Mouse (Mus musculus) neural tube, embryonic 11.5 days (tissue): ENCODE data around the gene Evi5. TPM values are rescaled to one million over a fixed set of nuclear protein-coding genes. Genes with fewer than 3 reads are reported as not detected.

Experiments used
- ATAC-seq: fragments of 200-750 bp; cut with Nextera tagmentation; 2 replicates; pipeline ENCODE4 v1.8.0; 2017; ENCODE audit warnings: moderate number of reproducible peaks, mild to moderate bottlenecking, moderate TSS enrichment, moderate library complexity; ENCODE audit not compliant: insufficient read depth, low FRiP score, low TSS enrichment
- DNase-seq: peaks from one replicate; pipeline ENCODE4 v3.0.0-alpha.2; 2015; ENCODE audit warnings: low spot score
- H3K27ac ChIP-seq: fragments of 300-500 bp; sonication (generic); 2 replicates; pipeline ENCODE4 v1.5.1; 2014; ENCODE audit warnings: low read depth, mild to moderate bottlenecking, low read length
- H3K27me3 ChIP-seq: fragments of 300-500 bp; sonication (generic); 2 replicates; pipeline ENCODE4 v1.6.1; 2014; ENCODE audit warnings: mild to moderate bottlenecking, low read length, mixed read lengths; ENCODE audit not compliant: control insufficient read depth, insufficient read depth
- H3K36me3 ChIP-seq: fragments of 300-500 bp; sonication (generic); 2 replicates; pipeline ENCODE4 v1.6.1; 2014; ENCODE audit warnings: mild to moderate bottlenecking, low read length, moderate library complexity, mixed read lengths; ENCODE audit not compliant: control insufficient read depth, insufficient read depth
- H3K4me1 ChIP-seq: fragments of 300-500 bp; sonication (generic); 2 replicates; pipeline ENCODE4 v1.6.1; 2014; ENCODE audit warnings: low read length, mixed read lengths; ENCODE audit not compliant: control insufficient read depth, insufficient read depth
- H3K4me2 ChIP-seq: fragments of 300-500 bp; sonication (generic); 2 replicates; pipeline ENCODE4 v1.6.1; 2014; ENCODE audit warnings: low read depth, mild to moderate bottlenecking, moderate library complexity
- H3K4me3 ChIP-seq: fragments of 300-500 bp; sonication (generic); 2 replicates; pipeline ENCODE4 v1.5.1; 2014; ENCODE audit warnings: low read depth, low read length
- H3K9ac ChIP-seq: fragments of 300-500 bp; sonication (generic); 2 replicates; pipeline ENCODE4 v1.6.1; 2014; ENCODE audit warnings: mild to moderate bottlenecking, low read length
- H3K9me3 ChIP-seq: fragments of 300-500 bp; sonication (generic); 2 replicates; pipeline ENCODE4 v1.6.1; 2016; ENCODE audit warnings: low read length; ENCODE audit not compliant: control insufficient read depth
- WGBS: fragments of 180-500 bp; shearing (Covaris S2); extraction: QIAGEN DNeasy Blood & Tissue Kit; methylation state at CpG from one replicate; pipeline ENCODE4 v1.1.7; 2014; 5-methylcytosine and 5-hydroxymethylcytosine counted together
- polyA plus RNA-seq: library from polyadenylated mRNA; unstranded; fragments of >200 nt; fragmentation: Nextera tagmentation; extraction: Ambion mirVana; gene quantifications from 2 replicates; pipeline ENCODE4 v1.2.1, GENCODE M21; 2014

Evi5 gene
- polyA plus RNA-seq, 1 experiment from 2014 or later = 45.8 TPM

DNA sequence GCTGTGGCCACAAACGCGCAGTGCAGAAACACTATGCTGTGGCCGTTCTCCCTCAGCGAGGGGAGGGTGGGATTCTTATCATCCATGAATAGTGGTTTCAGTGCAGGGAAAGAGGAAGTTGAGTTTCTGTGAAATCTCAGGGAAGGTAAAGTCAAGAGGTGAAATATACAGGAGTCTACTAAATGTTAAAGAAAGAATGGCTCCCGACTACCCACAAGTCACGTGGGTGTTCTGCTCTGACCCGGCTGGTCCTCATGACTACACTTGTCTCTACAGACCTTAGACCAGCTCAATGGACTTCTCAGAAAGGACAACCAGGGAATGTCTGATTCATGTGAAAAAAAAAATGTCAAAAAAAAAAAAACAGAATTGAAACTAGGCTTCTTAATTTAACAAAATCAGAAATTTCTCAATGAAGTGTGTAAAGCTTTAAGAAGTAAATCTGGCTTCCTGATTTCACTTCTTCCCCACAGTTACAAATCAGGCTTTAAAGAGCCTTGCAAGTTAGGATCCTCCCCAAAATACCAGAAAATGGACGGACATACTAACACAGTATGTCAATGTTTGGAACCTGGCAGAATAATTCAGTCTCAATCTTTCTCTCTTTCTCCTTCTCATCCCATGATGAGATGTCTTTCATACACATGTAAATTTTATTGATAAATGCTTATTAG lies 166.6 kb downstream of the Evi5 start:
- H3K27ac ChIP-seq = no peak overlapping the region
- DNase-seq = no peak
- WGBS = 87% methylated on average over 8 of the region's 8 CpGs

DNA sequence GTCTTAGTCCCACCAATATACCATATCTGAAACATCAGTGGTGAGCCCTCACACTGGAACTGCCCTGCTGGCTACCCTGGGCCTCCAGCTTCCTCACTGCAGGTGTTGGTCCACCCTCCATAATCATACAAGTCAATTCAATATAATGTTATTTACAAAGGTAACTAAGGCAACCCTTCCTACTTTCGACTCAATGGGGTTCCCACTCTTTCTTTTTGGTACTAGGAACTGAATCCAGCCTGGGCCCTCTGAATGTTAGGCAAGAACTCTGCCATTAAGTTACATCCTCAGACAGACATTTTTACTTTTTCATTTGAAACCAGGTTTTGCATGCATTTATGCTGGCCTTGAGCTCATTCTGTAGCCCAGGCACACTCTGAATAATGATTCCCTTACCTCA lies 168.6 kb downstream of the Evi5 start:
- H3K4me3 ChIP-seq = no peak overlapping the region
- ATAC-seq = no peak

More for the DNA sequence above, 166.6 kb downstream of the Evi5 start:
- ATAC-seq = no peak
- H3K27me3 ChIP-seq = no peaks in the 10 kb centered on the region
- H3K9ac ChIP-seq = no peak overlapping the region
- no peaks in the 10 kb centered on the region for H3K4me1 ChIP-seq
- H3K36me3 ChIP-seq = no peaks in the 10 kb centered on the region
- no peak overlapping the region for H3K4me3 ChIP-seq
- H3K9me3 ChIP-seq = no peaks in the 10 kb centered on the region
- H3K4me2 ChIP-seq = no peak overlapping the region

DNA sequence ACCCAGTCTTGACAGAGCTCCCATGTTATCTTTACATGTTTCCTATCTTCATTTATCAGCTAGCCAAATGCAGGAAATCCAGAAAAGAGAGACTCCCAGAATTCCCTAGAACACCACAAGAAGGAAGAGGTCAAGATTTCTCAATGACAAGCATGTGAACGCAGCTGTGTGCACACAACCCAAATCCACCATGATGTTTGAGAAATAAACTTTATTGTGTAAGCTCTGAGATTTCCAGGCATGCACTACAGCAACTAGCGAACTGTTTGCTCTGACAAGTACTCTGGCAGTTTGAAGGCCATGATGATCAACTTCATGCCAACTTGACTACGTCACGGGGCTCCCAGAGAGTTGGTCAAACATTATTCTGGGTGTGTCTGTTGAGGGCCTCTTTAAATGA lies 169.2 kb downstream of the Evi5 start:
- no peak overlapping the region for H3K4me3 ChIP-seq
- H3K4me1 ChIP-seq = no peaks in the 10 kb centered on the region
- H3K9me3 ChIP-seq = no peaks in the 10 kb centered on the region
- H3K36me3 ChIP-seq = no peaks in the 10 kb centered on the region
- ATAC-seq = no peak
- no peak for DNase-seq
- no peaks in the 10 kb centered on the region for H3K27me3 ChIP-seq
- WGBS = 92% methylated on average over 4 of the region's 4 CpGs
- no peak overlapping the region for H3K9ac ChIP-seq
- H3K27ac ChIP-seq = no peak overlapping the region
- no peak overlapping the region for H3K4me2 ChIP-seq

More for the DNA sequence above, 168.6 kb downstream of the Evi5 start:
- no peak overlapping the region for H3K4me2 ChIP-seq
- H3K9ac ChIP-seq = no peak overlapping the region
- WGBS = 86% methylated on average over 1 of the region's 1 CpGs
- no peak for DNase-seq
- H3K4me1 ChIP-seq = no peaks in the 10 kb centered on the region
- no peak overlapping the region for H3K27ac ChIP-seq
- no peaks in the 10 kb centered on the region for H3K27me3 ChIP-seq
- no peaks in the 10 kb centered on the region for H3K36me3 ChIP-seq
- H3K9me3 ChIP-seq = no peaks in the 10 kb centered on the region

DNA sequence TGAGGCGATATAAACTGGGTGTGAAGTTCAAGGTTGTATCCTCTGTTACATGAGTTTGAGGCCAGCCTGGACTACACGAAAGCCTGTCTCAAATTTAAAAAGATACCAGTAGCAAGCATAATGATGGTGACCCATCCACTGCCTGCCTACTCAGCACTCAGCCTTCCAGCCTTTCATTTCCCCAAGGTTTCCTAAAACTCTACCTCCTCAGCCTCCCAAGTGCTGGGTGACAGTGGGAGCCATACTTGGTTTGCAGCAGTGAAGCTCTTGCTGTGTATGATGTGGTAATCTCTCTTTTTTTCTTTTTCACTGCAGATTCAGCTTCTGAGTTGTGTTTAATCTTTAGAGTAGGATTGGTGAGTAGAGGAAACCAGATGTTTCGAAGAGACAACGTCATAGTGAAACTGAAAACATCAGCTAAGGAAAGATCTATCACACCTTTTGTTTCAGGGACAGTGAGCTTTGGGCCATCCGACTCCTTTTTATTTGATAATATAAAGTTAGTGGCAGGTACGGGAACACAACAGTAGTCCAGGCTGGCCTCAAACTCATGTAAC lies 171.6 kb downstream of the Evi5 start:
- Histone ChIP-seq H3K4me1 (no peaks in the 10 kb centered on the region), H3K4me2 (no peak overlapping the region), H3K36me3 (no peaks in the 10 kb centered on the region), H3K27ac (no peak overlapping the region), H3K9me3 (no peaks in the 10 kb centered on the region), H3K4me3 (no peak overlapping the region), H3K9ac (no peak overlapping the region), H3K27me3 (no peaks in the 10 kb centered on the region)
- ATAC-seq (no peak), DNase-seq (no peak)
- WGBS = 84% methylated on average over 6 of the region's 6 CpGs

DNA sequence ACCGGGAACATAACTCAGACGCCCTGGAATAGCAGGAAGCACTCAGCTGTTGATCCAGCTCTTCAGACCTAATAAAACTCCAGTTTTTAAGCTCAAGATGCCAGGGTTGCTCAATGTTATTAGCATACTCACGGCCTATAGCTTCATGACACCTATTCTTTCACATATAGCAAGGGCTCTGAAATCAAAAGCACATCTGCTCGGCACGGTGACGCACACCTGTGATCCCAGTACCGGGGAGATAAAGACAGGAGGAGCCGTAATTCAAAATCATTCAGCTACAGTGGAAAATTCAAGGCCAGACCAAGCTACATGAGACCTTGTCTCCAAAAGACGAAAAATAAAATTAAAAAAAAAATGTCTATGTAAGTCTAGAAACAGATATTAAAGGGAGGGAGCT lies 173.2 kb downstream of the Evi5 start:
- no peak for DNase-seq
- 87% methylated on average over 9 of the region's 9 CpGs for WGBS
- Histone ChIP-seq H3K4me3 (no peak overlapping the region), H3K27me3 (no peaks in the 10 kb centered on the region), H3K36me3 (no peaks in the 10 kb centered on the region), H3K4me1 (no peaks in the 10 kb centered on the region), H3K27ac (no peak overlapping the region), H3K9me3 (no peaks in the 10 kb centered on the region), H3K9ac (no peak overlapping the region), H3K4me2 (no peak overlapping the region)
- ATAC-seq = no peak

DNA sequence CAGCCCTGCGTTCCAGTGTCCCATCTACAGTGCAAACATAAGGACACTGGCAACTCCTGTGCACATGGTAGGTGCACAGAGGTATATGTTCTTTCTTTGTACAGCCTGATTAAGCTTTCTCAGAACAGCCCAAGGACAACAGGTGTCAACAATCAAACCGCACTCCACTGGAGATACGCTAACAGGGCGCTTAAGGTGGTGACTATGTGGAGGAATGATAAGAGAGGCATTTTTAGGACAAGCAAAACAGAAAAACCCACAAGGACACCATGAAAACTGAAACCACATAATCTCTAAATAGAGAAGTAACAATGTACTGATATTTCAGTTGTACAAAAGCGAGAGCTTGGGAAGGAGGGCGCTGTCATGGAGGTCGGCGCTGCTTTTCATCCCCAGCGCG lies 174.0 kb downstream of the Evi5 start:
- no peak overlapping the region for H3K4me2 ChIP-seq
- H3K4me1 ChIP-seq = no peaks in the 10 kb centered on the region
- H3K27ac ChIP-seq = no peak overlapping the region
- H3K9ac ChIP-seq = no peak overlapping the region
- ATAC-seq = no peak
- H3K9me3 ChIP-seq = no peaks in the 10 kb centered on the region
- DNase-seq = no peak
- no peaks in the 10 kb centered on the region for H3K36me3 ChIP-seq
- 93% methylated on average over 10 of the region's 10 CpGs for WGBS
- no peak overlapping the region for H3K4me3 ChIP-seq
- H3K27me3 ChIP-seq = no peaks in the 10 kb centered on the region

DNA sequence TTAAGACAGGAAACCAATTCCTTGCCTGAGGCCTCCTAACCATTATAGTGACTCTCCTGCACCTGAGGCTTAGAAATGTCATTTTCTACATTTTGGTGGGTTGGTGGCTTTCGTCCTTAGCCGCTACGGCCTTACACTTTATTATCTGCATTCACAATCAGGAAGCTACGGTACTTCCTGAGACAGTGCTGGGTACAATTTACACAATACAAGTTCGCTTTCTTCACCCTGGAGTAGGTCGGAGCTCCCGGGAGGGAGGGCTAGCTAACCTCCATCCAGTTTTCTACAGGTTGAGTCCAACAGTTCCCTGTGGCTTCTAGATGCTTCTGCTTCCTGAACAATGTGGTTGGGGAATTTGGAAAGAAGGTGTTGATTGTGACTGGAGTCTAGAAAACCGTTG lies 176.0 kb downstream of the Evi5 start:
- Histone ChIP-seq H3K9me3 (no peaks in the 10 kb centered on the region), H3K36me3 (no peaks in the 10 kb centered on the region), H3K27ac (no peak overlapping the region), H3K4me1 (no peaks in the 10 kb centered on the region), H3K9ac (no peak overlapping the region), H3K4me2 (no peak overlapping the region), H3K27me3 (no peaks in the 10 kb centered on the region), H3K4me3 (no peak overlapping the region)
- ATAC-seq = no peak
- WGBS = 85% methylated on average over 8 of the region's 8 CpGs
- no peak for DNase-seq

DNA sequence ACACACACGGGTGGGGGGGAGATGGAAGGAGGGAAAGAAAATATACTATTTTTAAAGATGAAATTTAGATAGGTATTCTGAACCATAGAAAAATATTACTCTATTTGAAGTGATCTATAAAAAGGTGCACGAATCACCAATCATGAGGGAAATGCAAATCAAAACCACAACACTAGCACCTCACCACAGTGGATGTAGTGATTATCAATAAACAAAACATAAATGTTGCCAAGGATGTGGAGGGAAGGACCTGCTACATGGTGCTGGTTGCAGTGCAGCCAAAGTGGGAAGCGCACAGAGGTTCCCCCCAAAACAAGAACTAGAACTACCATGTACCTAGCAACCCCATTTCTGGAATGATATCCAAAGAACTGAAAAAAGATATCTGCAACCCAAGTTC lies 179.9 kb downstream of the Evi5 start:
- no peak overlapping the region for H3K4me2 ChIP-seq
- no peaks in the 10 kb centered on the region for H3K36me3 ChIP-seq
- no peak overlapping the region for H3K9ac ChIP-seq
- H3K9me3 ChIP-seq = no peaks in the 10 kb centered on the region
- WGBS = 78% methylated on average over 3 of the region's 3 CpGs
- ATAC-seq = no peak
- no peak overlapping the region for H3K4me3 ChIP-seq
- no peaks in the 10 kb centered on the region for H3K4me1 ChIP-seq
- no peaks in the 10 kb centered on the region for H3K27me3 ChIP-seq
- H3K27ac ChIP-seq = no peak overlapping the region
- DNase-seq = no peak
